Mouse (Mus musculus) heart, adult 2 months (tissue): Measurements from ENCODE around the gene Sf3b5. TPM values are rescaled to one million over a fixed set of nuclear protein-coding genes. Genes with fewer than 3 reads are reported as not detected.

Experiments used
- DNase-seq, 2 experiments: peaks; one replicate each; pipeline ENCODE4 v3.0.0; 2021
- H3K27ac ChIP-seq: fragments of 200-600 bp; 2 replicates; pipeline ENCODE4 v1.8.1; 2022
- H3K27me3 ChIP-seq: fragments of 200-500 bp; 2 replicates; pipeline ENCODE4 v1.6.1; 2012; ENCODE audit warnings: mild to moderate bottlenecking, low read length, inconsistent platforms, mixed read lengths; ENCODE audit not compliant: control insufficient read depth, insufficient read depth
- H3K36me3 ChIP-seq: fragments of 200-500 bp; 2 replicates; pipeline ENCODE4 v1.6.1; 2012; ENCODE audit warnings: low read length, inconsistent platforms; ENCODE audit not compliant: control insufficient read depth, insufficient read depth
- H3K4me1 ChIP-seq: fragments of 200-500 bp; 2 replicates; pipeline ENCODE4 v1.6.1; 2011; ENCODE audit warnings: low read length; ENCODE audit not compliant: control insufficient read depth, insufficient read depth
- H3K4me3 ChIP-seq: fragments of 200-600 bp; 2 replicates; pipeline ENCODE4 v1.8.1; 2022
- H3K79me2 ChIP-seq: fragments of 200-500 bp; replicated peaks from 2 replicates; pipeline ENCODE4 v1.6.1; 2012; ENCODE audit warnings: mild to moderate bottlenecking, inconsistent platforms, low read length, moderate library complexity, mixed read lengths; ENCODE audit not compliant: control insufficient read depth, insufficient read depth
- H3K9ac ChIP-seq: fragments of 200-500 bp; 2 replicates; pipeline ENCODE4 v1.6.1; 2012; ENCODE audit warnings: low read depth, mild to moderate bottlenecking, control low read depth, inconsistent platforms, low read length, mixed read lengths
- CTCF ChIP-seq: fragments of 200-600 bp; IDR thresholded peaks from 2 replicates; pipeline ENCODE4 v1.8.1; 2022; ENCODE audit warnings: antibody characterized with exemption, mild to moderate bottlenecking, moderate library complexity
- EP300 ChIP-seq: fragments of 200-500 bp; IDR thresholded peaks from 2 replicates; pipeline ENCODE4 v1.6.1; 2011; ENCODE audit warnings: low read depth, low read length, control low read depth; ENCODE audit not compliant: insufficient read depth
- POLR2A ChIP-seq: fragments of 200-500 bp; IDR thresholded peaks from 2 replicates; pipeline ENCODE4 v1.6.1; 2011; ENCODE audit warnings: mild to moderate bottlenecking, low read depth, low read length, control low read depth; ENCODE audit not compliant: insufficient read depth
- WGBS: fragments of 180-500 bp; shearing (Covaris S2); methylation state at CpG from one replicate; pipeline ENCODE4 v1.1.7; 2018; 5-methylcytosine and 5-hydroxymethylcytosine counted together
- intact Hi-C: fragments of 180-260 bp; cut with DNase I; formaldehyde crosslinking; loops from one replicate; pipeline ENCODE4 v1.15.1; 2025
- polyA plus RNA-seq: library from polyadenylated mRNA; depleted of rRNA; stranded (reverse); fragments of >200 nt; gene quantifications from 2 replicates; pipeline ENCODE4 v1.2.3, GENCODE M21; 2012; rRNA removed
- total RNA-seq, 2 experiments: library from RNA; stranded (reverse); gene quantifications; 2 replicates each; pipeline ENCODE4 v1.2.3; 2021

Sf3b5 gene
- total and polyA plus RNA-seq, 3 experiments: 6.6 to 14.8 (median 7.4) TPM

GRCm38 (mm10) chr10:13056863-13057381 lies 51.8 kb downstream of the Sf3b5 start:
- Histone ChIP-seq H3K27me3 (no peaks in the 10 kb centered on the region), H3K9ac (no peak overlapping the region), H3K36me3 (no peaks in the 10 kb centered on the region), H3K4me1 (no peaks in the 10 kb centered on the region), H3K79me2 (no peaks in the 10 kb centered on the region), H3K4me3 (no peak overlapping the region), H3K27ac (no peak overlapping the region)
- TF ChIP-seq POLR2A (no peak), CTCF (no peak), EP300 (no peak)
- intact Hi-C loops: no loop called here
- WGBS: 79% methylated on average over 6 of the region's 6 CpGs
- no peak for DNase-seq

Other genes with a start within 250 kb of the Sf3b5 start
- gene Utrn, start 136.0 kb upstream of the Sf3b5 start, total RNA-seq: 10 to 100 TPM; 61.8 to 68.1 TPM
- 18.8 and 33.4 TPM in 2 replicates for gene Utrn, start 136.0 kb upstream of the Sf3b5 start, polyA plus RNA-seq
- gene Stx11, start 41.0 kb upstream of the Sf3b5 start, total RNA-seq: 1 to 10 TPM; 2.7 to 4.0 TPM
- 1.7 and 2.2 TPM in 2 replicates for gene Stx11, start 41.0 kb upstream of the Sf3b5 start, polyA plus RNA-seq
- gene Plagl1, start 55.2 kb downstream of the Sf3b5 start, total RNA-seq: 1 to 10 TPM; 7.8 to 8.6 TPM
- 11.3 and 19.1 TPM in 2 replicates for gene Plagl1, start 55.2 kb downstream of the Sf3b5 start, polyA plus RNA-seq
- not detected for gene Zc2hc1b, start 172.7 kb downstream of the Sf3b5 start, total RNA-seq
- not detected in 2 replicates for gene Zc2hc1b, start 172.7 kb downstream of the Sf3b5 start, polyA plus RNA-seq
- 10 to 100 TPM; 22.8 to 22.9 TPM for gene Ltv1, start 187.8 kb downstream of the Sf3b5 start, total RNA-seq
- 11.5 and 16.8 TPM in 2 replicates for gene Ltv1, start 187.8 kb downstream of the Sf3b5 start, polyA plus RNA-seq